Mouse (Mus musculus) spleen, postnatal 0 days (tissue): ENCODE measurements around the gene Gpr87. TPM values are rescaled to one million over a fixed set of nuclear protein-coding genes. Genes with fewer than 3 reads are reported as not detected.

Experiments
- polyA plus RNA-seq: library from polyadenylated mRNA; unstranded; fragments of >200 nt; fragmentation: Nextera tagmentation; extraction: Ambion mirVana; gene quantifications from 2 replicates; pipeline ENCODE4 v1.2.1, GENCODE M21; 2015

Gene Gpr87
- 0.11 TPM in 1 of 2 replicates, not detected in the other for polyA plus RNA-seq

GRCm38 (mm10) chr3:59194938-59195337 is at the start of gene Gpr87:
Gene Gpr87, minus strand, starts transcription at chr3:59195104.

GRCm38 (mm10) chr3:59210727-59211126 is 15.8 kb upstream of the Gpr87 start, which contains the start of gene P2ry13:
Gene P2ry13, minus strand, starts transcription at chr3:59210882.

DNA sequence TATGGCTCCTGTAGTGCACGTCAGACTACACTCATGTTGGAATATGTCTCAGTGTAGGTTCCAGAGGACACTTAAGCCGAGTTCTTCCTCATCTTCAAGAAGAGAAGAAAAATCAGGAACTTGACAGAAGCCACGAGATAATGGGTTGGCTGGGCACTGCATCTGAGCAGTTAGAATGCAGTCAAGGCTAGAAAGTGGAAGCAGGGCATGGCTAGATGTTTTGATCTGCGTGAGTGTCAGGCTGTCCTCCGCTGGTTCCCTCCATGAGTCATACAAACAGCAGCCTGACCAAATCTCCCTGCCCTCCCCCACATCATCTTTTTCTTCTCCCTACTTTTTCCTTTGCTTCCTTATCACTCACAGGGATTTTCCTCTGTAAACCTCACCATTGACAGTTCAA is 41.5 kb downstream of the Gpr87 start, which contains the start of gene P2ry14:
Gene P2ry14 (minus strand): TSS at position 195 of the 400 bp plus-strand sequence.

Other genes starting within 250 kb of the Gpr87 start
- 1.1 and 1.3 TPM in 2 replicates for gene Med12l, start 189.3 kb downstream of the Gpr87 start, polyA plus RNA-seq
- gene Gpr171, start 93.3 kb downstream of the Gpr87 start, polyA plus RNA-seq = 3.3 and 4.2 TPM in 2 replicates
- gene P2ry14, start 41.5 kb downstream of the Gpr87 start, polyA plus RNA-seq = 10.1 and 11.4 TPM in 2 replicates
- 3.6 and 5.4 TPM in 2 replicates for gene P2ry13, start 15.8 kb upstream of the Gpr87 start, polyA plus RNA-seq
- gene P2ry12, start 67.8 kb upstream of the Gpr87 start, polyA plus RNA-seq = 2.7 and 3.4 TPM in 2 replicates
- gene Igsf10, start 149.3 kb upstream of the Gpr87 start, polyA plus RNA-seq = 2.6 and 3.5 TPM in 2 replicates